Mouse (Mus musculus): ENCODE measurements at regions not wholly inside any gene's neighbourhood (a gene's known extent, or its start where the extent isn't known, plus 50 kb on each side); places are given as distances from the start of the nearest gene placed in this dataset.

DNA sequence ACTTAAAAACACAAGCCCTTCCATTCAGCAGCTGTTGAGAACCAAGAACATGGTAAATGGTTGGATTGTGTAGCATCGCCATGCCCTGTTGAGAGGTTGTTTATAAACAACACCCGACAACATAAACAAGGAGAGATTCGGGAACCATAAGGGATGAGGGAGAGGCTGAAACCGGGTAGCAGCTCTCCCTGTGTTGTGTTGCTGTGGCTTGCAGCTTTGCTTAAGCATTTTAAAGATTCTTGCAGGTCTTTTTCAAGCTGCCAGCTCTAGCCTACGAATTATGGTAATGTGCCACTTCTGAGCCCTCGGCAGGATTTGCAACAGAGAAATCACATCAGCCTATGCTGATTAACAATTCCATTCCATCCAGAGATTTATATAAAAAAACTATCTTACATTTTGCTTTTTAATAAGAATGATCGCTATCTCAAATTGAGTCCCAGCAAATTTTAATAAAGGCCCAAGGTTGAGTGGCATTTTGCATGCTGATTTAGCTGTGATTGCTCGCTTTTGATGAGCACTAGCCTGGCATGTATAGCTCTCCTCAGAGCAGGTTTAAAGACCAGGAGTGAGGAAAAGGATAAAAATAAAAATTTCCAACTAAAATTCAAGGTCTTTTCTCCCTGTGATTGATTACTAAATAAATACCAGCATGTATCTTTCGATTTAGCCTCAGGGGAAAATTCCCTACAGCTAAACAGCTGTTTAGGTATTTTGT lies 445.7 kb upstream of the 4930412O13Rik start:
- no peak for ATAC-seq (ENCODE audit: poor library complexity, severe bottlenecking)

- ATAC-seq (ENCODE audit: poor library complexity, severe bottlenecking), result no peak
Observed at GRCm38 (mm10) chr2:9443103-9443502, 437.9 kb upstream of the 4930412O13Rik start.

- no peak for ATAC-seq (ENCODE audit: poor library complexity, severe bottlenecking)
Observed at GRCm38 (mm10) chr2:9445826-9446225, 435.2 kb upstream of the 4930412O13Rik start.

GRCm38 (mm10) chr2:9464413-9464812 lies 416.6 kb upstream of the 4930412O13Rik start:
- ATAC-seq (ENCODE audit: poor library complexity, severe bottlenecking), result no peak

- ATAC-seq (ENCODE audit: poor library complexity, severe bottlenecking), result no peak
Observed at GRCm38 (mm10) chr2:9464818-9465217, 416.2 kb upstream of the 4930412O13Rik start.

- no peak for ATAC-seq (ENCODE audit: poor library complexity, severe bottlenecking)
Observed at GRCm38 (mm10) chr2:9467573-9467972, 413.5 kb upstream of the 4930412O13Rik start.

DNA sequence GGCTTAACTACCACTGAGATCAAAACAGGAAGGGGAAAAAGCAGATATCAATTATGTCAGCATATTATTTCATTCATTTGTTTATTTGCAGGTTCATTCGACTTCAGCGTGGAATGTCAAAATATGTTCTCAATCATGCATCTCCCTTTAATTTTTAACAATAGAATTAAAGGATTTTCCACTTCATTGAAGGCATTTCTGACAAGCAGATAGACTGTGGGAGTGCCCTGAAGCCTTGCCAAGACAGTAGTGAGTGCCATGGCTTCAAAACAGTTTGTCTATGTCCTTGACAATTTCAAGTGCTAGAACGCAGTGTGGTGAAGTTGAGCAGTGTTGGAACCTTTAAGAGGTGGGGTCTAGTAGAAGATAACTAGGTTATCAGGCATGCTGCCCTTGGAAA lies 412.4 kb upstream of the 4930412O13Rik start:
- no peak for ATAC-seq (ENCODE audit: poor library complexity, severe bottlenecking)

- no peak for ATAC-seq (ENCODE audit: poor library complexity, severe bottlenecking)
Observed at GRCm38 (mm10) chr2:9481678-9482345, 399.2 kb upstream of the 4930412O13Rik start.

- ATAC-seq (ENCODE audit: poor library complexity, severe bottlenecking), result no peak
Observed at GRCm38 (mm10) chr2:9487381-9487914, 393.6 kb upstream of the 4930412O13Rik start.

DNA sequence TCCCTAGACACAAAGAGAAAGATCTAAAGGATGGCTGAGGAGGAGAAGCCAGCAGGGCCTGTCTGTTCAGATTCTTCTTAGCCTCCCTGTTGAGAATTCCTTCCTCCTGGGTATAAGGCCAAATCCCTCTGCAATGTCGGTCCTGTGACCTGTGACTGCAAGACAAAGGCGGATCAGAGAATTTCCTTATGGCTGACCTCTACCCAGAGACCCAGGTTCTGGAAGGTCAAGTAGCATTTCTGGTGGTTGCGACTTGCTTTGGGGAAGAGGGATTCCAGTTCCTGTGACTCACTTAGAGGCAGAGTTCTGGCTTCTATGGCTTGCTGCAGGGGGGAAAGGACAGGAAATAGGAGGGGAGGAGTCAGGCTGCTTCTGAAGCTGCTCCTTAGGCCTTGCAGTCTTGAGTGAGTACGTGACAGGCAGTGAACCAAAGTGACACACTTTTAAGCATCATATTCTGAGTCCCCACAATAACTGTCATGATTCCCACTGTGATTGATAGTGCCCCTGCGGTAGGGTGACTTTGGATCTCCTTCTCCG lies 387.4 kb upstream of the 4930412O13Rik start:
- no peak for ATAC-seq (ENCODE audit: poor library complexity, severe bottlenecking)

GRCm38 (mm10) chr2:9520045-9520444 lies 361.0 kb upstream of the 4930412O13Rik start:
- peak; percentile 57 for ATAC-seq (ENCODE audit: poor library complexity, severe bottlenecking)

DNA sequence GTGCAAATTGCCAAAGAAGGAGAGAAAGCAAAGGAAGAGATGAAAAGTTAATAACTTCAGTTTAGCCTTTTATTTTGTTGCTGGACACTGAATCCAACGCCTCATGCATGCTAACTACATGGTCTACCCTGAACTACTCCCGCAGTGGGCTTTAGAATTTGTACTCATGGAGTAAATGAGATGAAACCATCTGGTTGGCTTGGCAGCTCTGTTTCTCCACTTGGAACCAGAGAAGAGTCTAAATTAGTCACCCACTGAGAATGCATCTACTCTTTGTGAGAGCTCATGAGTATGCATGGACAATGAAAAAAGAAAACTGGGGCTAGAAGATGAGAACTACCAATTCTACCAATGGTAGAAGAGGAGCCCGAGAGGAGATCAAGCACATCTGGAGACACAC lies 355.1 kb upstream of the 4930412O13Rik start:
- ATAC-seq (ENCODE audit: poor library complexity, severe bottlenecking), result no peak

DNA sequence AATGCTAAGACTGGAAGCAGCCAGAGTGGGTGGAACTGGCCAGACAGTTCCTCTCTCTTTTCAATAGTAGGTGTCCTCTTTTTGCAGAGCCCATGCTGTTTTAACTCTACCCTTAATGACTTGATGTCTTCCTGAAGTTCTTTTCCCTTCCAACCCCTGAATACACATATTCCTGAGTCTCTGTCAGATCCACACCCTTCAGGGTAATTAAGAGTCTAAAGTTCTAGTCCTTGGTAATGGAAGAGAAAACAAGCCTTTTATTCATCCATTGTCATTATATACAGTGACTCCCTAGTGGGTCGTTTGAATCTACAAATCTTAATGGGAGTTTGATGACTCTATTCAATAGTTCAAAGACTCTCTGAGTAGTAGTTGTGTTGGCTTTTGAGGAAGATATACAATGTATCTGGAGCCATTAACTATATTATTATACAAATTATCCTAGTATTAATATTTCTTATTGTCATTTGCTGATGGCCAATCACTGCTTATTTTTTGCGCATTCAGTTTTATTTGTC lies 345.9 kb upstream of the 4930412O13Rik start:
- no peak for ATAC-seq (ENCODE audit: poor library complexity, severe bottlenecking)

DNA sequence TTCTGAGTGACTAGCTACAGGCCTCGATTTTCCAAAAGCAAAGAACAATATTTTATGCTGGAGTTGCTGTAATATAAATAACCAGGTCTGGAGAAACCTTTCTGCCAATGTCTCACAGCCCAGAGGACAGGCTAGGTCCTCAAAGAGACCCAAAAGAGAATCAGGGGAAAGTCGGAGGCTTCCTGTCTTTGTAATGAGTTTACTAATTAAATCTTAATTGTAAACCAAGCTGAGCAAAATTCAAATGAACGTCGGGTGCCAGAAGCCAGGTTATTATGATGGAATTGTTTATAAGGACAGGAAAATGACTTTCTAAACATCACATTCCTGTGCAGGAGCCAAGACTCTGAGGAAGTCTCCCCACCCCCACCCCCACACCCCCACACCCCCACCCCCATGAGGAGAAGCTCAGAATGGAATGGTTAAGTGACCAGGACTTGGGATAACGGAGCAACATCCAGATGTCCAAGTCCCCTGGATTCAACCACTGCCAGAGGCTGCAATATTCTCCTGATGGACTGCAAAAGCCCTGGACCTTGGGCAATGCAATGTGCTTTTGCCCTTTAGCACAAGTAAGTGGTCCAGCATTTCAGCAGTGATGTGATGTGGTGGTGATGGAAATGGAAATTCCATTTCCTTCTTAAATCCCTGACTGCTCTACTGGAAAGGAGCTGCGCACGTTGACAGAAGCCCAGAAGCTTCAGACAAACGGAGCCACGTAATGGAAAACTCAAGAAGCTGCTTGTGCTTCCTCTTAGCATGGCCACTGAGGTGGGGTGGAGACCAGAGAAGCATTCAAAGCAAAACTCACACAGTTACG lies 333.1 kb upstream of the 4930412O13Rik start:
- ATAC-seq (ENCODE audit: poor library complexity, severe bottlenecking), result no peak

- ATAC-seq (ENCODE audit: poor library complexity, severe bottlenecking), result no peak
Observed at GRCm38 (mm10) chr2:9553313-9553712, 327.7 kb upstream of the 4930412O13Rik start.

DNA sequence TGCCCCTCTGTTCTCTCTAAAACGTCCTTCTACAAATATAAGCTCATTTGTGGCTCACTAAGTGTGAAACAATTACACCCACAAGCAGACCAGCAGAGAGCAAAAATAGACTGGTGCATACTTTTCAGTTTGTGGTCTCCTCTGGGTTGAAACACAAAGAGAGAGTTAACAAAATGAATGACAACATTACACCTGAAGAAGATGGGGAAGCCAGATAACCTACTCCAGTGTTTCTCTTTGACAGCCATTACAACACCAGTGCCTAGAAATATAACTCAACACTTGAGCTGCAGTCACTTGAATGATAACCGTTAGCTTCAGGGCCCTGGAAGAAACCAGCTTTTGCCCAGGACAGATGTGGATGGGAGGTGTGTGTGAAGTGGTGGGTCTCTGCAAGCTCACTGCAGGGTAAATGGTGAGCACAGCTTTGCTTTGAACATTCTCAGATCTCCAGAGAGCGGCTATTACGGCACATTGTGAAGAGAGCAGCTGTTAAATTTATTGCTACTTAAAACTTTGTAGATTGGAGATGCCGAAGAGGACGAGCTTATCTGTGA lies 316.5 kb upstream of the 4930412O13Rik start:
- 0 out of 2 replicates have a peak, but pooled peaks have one; percentile 33 for ATAC-seq (ENCODE audit: poor library complexity, severe bottlenecking)

DNA sequence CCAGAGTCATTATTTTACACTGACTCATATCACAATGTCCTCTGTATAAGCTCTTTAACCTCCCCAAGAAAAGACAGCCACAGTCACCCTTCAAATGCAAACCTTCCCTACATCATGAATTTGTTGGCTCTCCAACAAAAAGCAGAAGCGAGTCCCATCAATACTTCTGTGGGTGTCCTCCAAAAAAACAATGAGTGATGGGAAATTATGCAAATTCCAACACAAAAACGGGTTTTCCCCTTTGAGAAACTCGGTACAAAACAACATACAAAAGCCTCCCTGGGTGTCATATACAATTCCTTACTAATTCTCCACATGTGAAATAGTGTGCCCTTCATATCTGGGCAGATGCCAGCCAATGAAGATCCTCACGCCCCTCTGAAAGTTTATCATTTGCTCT lies 311.8 kb upstream of the 4930412O13Rik start:
- no peak for ATAC-seq (ENCODE audit: poor library complexity, severe bottlenecking)

GRCm38 (mm10) chr2:9574196-9574595 lies 306.9 kb upstream of the 4930412O13Rik start:
- no peak for ATAC-seq (ENCODE audit: poor library complexity, severe bottlenecking)

DNA sequence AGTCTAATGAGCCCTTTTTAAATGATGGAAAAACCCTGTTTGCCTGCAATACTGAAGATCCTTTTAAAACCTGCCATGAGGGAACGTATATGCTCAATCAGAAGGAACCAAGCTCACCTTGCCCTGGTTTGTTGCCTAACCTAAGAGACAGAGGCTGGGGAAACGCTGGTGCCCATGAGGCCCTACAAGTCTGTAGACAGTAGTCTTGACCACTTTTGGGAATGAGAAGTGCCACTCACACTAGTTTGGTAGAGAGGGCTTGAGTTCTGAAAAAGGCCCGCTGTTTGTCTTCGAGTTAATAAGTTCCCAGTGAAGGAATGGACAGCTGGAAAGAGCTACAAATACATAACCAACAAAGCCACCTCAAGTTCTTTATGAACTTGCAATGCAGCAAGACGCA lies 306.4 kb upstream of the 4930412O13Rik start:
- no peak for ATAC-seq (ENCODE audit: poor library complexity, severe bottlenecking)

GRCm38 (mm10) chr2:9577868-9578267 lies 303.2 kb upstream of the 4930412O13Rik start:
- no peak for ATAC-seq (ENCODE audit: poor library complexity, severe bottlenecking)

- ATAC-seq (ENCODE audit: poor library complexity, severe bottlenecking), result no peak
Observed at GRCm38 (mm10) chr2:9587389-9587788, 293.7 kb upstream of the 4930412O13Rik start.
